Mouse (Mus musculus) brain, embryonic 14.5 days (tissue): ENCODE results near the gene 9530077C05Rik. TPM values are rescaled to one million over a fixed set of nuclear protein-coding genes. Genes with fewer than 3 reads are reported as not detected.

Experiments
- DNase-seq: peaks from one replicate; pipeline ENCODE4 v3.0.0-alpha.2; 2011; ENCODE audit warnings: low read depth
- CTCF ChIP-seq: fragments of 200-500 bp; IDR thresholded peaks from 2 replicates; pipeline ENCODE4 v1.5.1; 2012; ENCODE audit warnings: inconsistent platforms, mild to moderate bottlenecking, moderate library complexity, borderline replicate concordance; ENCODE audit not compliant: insufficient read depth, insufficient read length; ENCODE audit errors: extremely low read depth
- POLR2A ChIP-seq: fragments of 200-500 bp; IDR thresholded peaks from 2 replicates; pipeline ENCODE4 v1.6.1; 2012; ENCODE audit warnings: mild to moderate bottlenecking, inconsistent platforms, borderline replicate concordance; ENCODE audit not compliant: poor library complexity, insufficient read depth, insufficient read length, severe bottlenecking; ENCODE audit errors: extremely low read depth
- polyA plus RNA-seq: library from polyadenylated mRNA; depleted of rRNA; stranded (reverse); fragments of >200 nt; gene quantifications from 2 replicates; pipeline ENCODE4 v1.2.3, GENCODE M21; 2012; rRNA removed

9530077C05Rik gene
- polyA plus RNA-seq = 6.1 and 7.2 TPM in 2 replicates

DNA sequence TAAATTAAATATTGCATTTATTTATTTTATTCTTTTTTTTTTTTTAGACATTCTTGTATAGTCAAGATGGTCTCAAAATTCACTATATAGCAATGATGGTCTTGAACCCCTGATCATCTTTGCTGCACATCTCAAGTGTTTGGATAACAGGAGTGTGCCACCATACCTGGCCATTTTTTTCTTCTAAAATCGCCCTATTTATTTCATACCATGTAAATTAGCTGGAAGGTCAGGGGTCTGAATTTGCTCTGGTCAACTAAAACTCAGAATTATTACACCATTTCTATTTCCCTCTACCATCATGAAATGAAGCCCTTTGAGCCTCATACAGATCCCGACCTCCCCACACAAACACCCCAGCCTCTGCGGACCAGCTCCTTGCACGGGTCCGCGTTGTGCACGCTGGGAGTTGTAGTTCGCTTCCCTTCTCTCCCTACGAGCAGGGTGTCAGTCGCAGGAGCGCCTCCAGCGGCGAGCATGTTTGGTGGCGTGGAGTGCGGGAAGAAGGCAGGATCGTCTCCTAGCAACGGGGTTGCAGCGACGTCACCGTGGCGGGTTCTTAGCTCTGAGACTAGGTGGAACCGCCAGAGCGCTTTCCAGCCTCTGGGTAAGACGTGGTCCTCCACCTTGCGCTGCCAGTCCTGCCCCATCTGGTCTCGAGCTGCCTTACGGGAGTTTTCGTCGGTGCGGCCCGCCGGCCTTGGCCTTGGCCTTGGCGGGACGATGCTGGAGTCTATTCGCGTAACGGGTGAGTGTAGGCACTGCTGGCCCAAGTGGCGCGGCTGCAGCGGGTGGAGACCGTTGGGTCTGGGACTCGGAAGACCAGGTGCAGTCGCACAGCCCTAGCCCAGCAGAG, at the start of gene 9530077C05Rik:
9530077C05Rik (plus strand) TSS at position 512 of the 856 bp plus-strand sequence.
- DNase-seq = peak; percentile 99
- TF ChIP-seq CTCF (peak; percentile 92), POLR2A (peak; percentile 17; the same call in 1 of the 2 replicates)

DNA sequence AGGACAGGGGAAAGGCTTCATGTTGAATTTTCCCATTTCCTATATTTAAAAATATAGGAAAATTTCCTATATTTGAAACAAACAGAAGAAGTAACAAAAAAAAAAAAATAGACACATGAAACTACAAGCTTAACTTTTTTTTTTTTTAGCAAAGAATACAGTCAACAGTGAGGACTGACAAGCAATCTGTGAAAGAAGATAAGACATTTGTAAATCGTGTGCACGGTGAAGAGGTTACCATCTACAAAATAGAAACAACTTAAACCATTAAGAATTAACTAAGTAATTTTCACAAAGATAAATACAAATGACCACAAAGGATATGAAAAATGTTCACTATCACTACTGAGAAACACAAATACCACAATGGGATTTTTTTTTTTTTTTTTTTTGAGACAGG, 45.1 kb upstream of the 9530077C05Rik start:
- no peak for DNase-seq
- TF ChIP-seq POLR2A (no peak), CTCF (no peak)

DNA sequence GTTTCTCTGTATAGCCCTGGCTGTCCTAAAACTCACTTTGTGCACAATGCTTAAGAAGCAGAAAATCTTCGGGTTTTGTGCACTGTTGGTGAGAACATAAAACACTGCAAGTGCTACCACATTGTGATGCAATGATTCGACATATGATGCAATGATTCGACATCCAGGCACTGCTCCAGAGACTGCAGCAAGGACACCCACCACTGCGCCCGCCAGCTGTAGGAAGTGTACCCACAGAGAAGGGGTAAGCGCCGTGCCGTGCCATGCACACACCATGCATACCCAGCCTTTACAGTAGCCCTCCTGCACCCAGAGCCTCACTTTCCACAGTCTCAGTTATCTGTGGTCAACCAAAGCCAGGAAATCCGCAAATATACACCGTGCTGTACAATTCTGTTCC, 44.7 kb upstream of the 9530077C05Rik start:
- no peak for TF ChIP-seq POLR2A
- no peak for TF ChIP-seq CTCF
- no peak for DNase-seq

DNA sequence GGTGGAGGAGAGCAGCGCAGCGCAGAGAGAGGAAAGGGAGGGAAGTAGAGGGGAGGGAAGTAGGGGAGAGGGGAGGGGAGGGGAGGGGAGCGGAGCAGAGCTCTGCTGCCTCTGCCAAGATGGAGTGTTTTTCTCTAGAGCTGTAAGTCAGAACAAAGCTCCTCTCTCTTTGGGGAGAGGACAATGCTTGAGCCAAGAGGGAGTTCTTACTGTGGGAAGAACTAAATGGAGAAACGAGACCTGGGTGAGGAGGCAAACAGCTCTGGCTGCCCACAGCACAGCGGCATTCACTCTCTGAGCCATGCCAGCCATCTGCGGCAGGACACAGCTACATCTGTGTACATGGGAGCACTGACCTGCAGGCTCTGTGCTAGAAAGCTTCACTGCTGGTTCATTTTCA, 43.3 kb upstream of the 9530077C05Rik start:
- TF ChIP-seq POLR2A (no peak), CTCF (no peak)

DNA sequence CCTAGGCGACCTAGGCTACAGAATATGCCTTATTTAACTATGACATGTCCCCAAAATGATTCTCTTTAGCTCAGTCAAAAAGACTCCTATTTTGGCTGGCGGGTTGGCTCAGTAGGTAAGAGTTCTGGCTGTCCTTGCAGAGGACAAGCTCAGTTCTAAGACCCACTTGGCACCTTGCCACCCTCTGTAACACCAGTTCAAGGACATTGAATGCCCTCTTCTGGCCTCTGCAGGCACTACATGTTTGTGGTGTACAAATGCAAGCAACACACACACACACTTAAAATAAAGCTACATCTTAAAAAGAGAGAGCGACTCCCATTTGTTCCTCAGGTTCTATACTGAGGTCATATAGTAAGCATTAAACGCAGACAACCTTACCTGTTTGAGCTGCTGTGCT, 38.6 kb upstream of the 9530077C05Rik start:
- no peak for DNase-seq
- TF ChIP-seq CTCF = no peak
- no peak for TF ChIP-seq POLR2A

More for the DNA sequence above, 43.3 kb upstream of the 9530077C05Rik start:
- DNase-seq = peak; percentile 39

DNA sequence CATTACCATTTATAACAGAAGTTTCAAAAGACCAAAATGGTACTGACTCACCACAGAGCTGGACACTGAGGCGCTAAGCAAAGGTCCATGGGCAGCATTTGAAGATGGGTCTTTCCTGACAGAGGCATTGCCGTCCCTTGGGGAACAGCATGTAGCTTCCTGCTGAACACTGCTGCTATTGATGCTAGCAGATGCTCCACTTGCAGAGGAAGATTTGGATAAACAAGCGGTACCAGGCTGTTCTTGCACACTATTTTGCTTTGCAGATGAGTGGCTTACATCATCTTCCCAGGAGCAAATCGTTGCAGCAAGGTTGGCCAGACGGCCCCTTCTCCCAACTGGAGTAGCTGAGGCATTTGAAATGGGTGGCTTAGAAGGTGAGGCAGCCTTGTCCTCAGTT, 35.2 kb upstream of the 9530077C05Rik start:
- DNase-seq = peak; percentile 18
- TF ChIP-seq CTCF = no peak
- TF ChIP-seq POLR2A = no peak

DNA sequence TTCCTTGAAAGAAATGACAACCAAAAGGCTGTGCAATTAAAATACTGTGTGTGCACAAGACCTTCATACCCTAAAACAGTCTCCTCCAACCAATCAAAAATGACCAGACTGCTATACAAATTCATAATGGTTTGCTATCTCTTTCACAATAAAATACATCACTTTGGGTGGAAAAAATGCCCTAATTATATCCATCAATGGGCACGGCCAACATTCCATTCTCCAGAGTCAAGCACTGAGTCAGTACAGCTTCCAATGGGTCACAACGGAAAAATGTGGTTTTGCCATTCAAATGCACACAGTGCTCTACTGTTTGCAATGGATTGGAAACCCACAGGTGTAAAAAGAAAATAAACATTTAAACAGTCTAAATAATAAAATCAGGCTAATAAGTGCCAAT, 25.4 kb upstream of the 9530077C05Rik start:
- DNase-seq = no peak
- no peak for TF ChIP-seq POLR2A
- no peak for TF ChIP-seq CTCF

DNA sequence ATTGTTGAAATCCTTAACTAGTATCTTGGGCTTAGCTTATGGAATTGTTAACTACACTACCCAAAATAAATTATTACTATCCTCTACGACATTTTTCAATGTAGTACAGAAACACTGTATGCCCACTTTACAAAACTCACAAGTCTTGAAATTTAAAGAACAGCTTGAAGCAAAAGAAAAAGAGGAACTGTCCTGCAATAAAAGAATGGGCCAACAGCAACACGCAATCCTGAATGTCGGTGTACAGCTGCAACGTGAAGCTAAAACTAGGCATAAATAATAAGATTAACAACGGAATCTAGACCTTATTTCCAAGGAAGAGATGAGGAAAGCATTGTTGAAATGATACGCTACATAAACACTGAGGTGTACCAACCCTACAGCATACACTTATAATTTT, 23.4 kb upstream of the 9530077C05Rik start:
- TF ChIP-seq POLR2A = no peak
- TF ChIP-seq CTCF = no peak

DNA sequence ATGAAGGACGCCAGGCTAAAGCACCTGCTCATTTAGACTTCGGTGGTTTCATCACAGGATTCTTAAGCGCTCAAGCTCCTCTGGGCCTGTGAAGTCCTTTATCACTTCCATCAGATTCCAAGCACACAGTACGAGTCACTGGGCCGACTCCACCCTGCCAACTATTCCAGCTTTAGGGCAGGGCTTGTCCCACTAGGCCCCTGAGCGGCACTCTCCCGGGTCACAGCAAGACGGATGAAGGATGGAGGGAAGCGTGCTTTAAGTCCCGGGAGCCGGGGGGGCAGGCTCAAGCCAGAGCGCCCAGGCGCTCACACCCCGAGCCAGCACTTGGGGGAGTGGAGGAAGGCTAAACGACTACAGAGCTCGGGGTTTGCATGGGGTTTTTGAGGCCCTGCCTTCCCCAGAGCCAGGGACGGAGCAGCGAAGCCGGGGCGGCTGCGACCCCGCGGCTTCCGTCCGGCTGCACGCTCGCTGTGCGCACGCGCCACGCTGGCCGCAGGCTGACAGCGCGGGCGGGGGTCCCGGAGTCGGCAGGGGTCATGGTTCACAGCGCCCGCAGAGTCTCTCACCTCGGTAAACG, 22.8 kb upstream of the 9530077C05Rik start:
- peak; percentile 63 for DNase-seq
- TF ChIP-seq POLR2A (peak; percentile 7; the same call in 1 of the 2 replicates), CTCF (no peak)

More for the DNA sequence above, 23.4 kb upstream of the 9530077C05Rik start:
- DNase-seq = no peak

DNA sequence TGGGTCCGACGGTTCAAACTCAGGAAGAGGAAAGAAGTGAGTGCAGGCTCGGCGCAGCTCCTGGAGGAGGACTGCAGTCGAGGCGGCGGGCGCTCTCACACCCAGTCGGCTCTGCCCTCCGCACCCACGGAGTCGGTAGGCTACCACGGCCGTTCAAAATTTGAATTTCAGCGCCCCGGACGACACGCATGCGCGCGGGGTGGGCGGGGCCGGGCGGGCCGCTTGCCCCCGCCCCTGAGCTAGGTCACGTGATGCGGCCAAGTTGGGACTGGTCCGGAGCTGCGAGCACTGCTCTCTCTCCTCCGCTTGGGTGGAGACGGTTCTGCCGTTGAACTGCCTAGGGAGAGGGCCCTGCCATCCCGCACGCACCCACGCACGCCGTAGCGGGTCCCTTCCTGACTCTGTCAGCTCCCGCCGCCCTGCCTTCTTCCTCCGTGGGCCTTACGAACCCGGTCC, 22.3 kb upstream of the 9530077C05Rik start, which contains the start of gene Anln:
Anln (minus strand) TSS at position 168 of the 456 bp plus-strand sequence.
- DNase-seq = peak; percentile 96
- TF ChIP-seq POLR2A (peak; percentile 67; the same call in 1 of the 2 replicates), CTCF (no peak)

DNA sequence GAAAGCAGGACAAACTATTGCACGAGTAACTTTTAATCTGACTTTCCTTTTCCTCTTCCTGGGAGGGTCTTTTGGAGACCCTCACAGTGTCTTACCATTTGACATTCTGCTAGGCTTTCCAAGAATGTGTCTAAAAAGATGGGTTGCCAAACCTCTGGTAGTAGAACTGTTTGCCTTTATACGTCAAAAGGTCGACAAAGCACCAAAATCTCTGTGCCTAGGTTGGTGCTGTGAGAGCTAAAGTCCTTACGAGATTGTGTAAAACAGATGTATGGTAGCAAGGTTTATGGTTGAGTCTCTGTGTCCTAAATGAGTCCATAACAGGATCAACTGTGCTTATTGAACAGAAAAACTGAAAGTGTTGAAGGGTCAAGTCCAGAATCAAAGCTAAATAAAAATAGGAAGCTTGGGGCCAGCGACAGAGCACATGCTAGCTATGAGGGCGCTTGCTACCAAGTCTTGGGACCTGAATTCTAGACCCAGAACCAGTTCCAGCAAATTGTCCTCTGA, 21.5 kb upstream of the 9530077C05Rik start:
- TF ChIP-seq POLR2A = no peak
- no peak for TF ChIP-seq CTCF
- DNase-seq = no peak

DNA sequence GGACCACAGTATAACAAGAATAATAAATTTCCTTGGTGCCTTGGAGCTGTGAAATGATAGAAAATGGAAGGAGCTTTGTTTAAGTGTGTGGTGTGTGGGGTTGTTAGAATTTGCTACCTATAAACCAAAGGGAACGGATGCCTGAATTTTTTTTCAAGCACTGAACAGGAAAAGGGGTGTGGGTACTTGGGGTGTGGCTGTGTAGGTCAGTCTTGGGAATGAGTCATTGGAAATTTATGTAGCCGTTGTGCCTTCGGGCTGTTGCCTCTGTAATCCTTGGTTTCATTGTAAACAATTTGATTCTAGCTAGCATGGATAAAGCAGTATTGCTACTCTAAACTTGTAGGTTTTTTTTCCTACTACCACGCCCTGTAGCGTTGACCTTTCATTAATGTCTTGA, 20.9 kb upstream of the 9530077C05Rik start:
- no peak for TF ChIP-seq CTCF
- no peak for TF ChIP-seq POLR2A
- DNase-seq = no peak

DNA sequence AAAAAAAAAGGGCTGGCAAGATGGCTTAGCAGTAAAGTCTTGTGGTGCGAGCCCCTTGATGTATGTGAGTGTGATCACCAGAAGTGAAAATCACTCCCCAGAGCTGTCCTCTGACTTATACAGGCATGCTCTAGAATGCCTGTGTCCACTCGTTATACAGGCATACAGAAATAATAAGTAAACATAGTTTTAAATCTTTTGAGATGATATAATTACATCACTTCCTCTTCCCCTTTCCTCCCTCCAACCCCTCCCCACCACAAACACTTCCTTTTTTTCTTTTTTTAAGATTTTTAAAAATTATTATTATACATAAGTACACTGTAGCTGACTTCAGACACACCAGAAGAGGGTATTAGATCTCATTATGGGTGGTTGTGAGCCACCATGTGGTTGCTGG, 16.6 kb upstream of the 9530077C05Rik start:
- DNase-seq = no peak
- TF ChIP-seq POLR2A = no peak
- no peak for TF ChIP-seq CTCF

DNA sequence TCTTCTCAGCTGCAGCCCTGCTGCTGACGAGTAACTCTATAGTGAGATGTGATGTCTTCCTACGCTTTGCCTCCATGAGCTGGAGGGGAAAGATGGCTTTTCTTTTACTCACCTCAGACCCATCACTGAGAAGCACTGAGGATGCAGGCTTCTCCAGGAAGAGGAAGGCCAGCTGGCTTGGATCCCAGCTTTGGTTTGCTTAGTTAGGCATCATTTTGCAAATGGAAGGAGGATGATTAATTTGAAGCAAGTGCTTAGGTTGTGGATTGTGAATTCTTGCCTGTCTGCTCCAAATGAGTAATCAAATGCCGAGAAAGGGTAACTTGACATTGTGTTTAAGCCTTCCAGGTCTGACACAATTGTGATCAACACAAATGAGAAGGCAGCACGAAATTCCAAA, 12.3 kb upstream of the 9530077C05Rik start:
- TF ChIP-seq POLR2A (no peak), CTCF (no peak)
- peak; percentile 45 for DNase-seq

DNA sequence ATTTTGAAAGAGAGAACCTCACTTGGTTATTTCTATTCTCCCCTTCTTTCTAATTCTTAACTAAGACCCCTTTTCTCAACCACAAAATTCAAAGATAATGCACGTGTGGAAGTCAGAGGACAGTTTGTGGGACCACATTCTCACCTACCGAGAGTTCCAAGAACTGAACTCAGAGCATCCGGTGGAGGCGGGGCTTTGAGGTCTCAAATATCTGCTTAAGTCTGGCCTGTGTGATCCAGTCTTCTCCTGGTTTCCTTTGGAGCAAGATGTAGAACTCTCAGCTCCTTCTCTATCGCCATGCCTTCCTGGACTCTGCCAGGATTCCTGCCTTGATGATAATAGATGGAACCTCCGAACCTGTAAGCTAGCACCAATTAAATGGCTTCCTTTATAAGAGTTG, 9.3 kb upstream of the 9530077C05Rik start:
- no peak for DNase-seq
- TF ChIP-seq POLR2A (no peak), CTCF (no peak)
